Mouse (Mus musculus) limb, embryonic 15.5 days (tissue): Measurements from ENCODE around the gene Trappc13. TPM values are rescaled to one million over a fixed set of nuclear protein-coding genes. Genes with fewer than 3 reads are reported as not detected.
A peak's percentile ranks its signal among the peaks of the same experiment; 100 is the strongest.

Source experiments
- ATAC-seq: fragments of 200-750 bp; cut with Nextera tagmentation; 2 replicates; pipeline ENCODE4 v1.8.0; 2017; ENCODE audit warnings: low read depth, moderate TSS enrichment; ENCODE audit not compliant: insufficient number of reproducible peaks, low FRiP score, low TSS enrichment
- H3K27ac ChIP-seq: fragments of 300-500 bp; sonication (generic); 2 replicates; pipeline ENCODE4 v1.5.1; 2015; ENCODE audit warnings: moderate library complexity, mild to moderate bottlenecking, inconsistent platforms
- H3K27me3 ChIP-seq: fragments of 300-500 bp; sonication (generic); 2 replicates; pipeline ENCODE4 v1.6.1; 2015; ENCODE audit warnings: inconsistent platforms
- H3K36me3 ChIP-seq: fragments of 300-500 bp; sonication (generic); 2 replicates; pipeline ENCODE4 v1.6.1; 2015; ENCODE audit warnings: inconsistent platforms
- H3K4me1 ChIP-seq: fragments of 300-500 bp; sonication (generic); 2 replicates; pipeline ENCODE4 v1.6.1; 2015; ENCODE audit warnings: inconsistent platforms
- H3K4me2 ChIP-seq: fragments of 300-500 bp; sonication (generic); 2 replicates; pipeline ENCODE4 v1.6.1; 2015; ENCODE audit warnings: mild to moderate bottlenecking, inconsistent platforms
- H3K4me3 ChIP-seq: fragments of 300-500 bp; sonication (generic); 2 replicates; pipeline ENCODE4 v1.5.1; 2015; ENCODE audit warnings: mild to moderate bottlenecking, inconsistent platforms
- H3K9ac ChIP-seq: fragments of 300-500 bp; sonication (generic); 2 replicates; pipeline ENCODE4 v1.6.1; 2015; ENCODE audit warnings: inconsistent platforms
- H3K9me3 ChIP-seq: fragments of 300-500 bp; sonication (generic); 2 replicates; pipeline ENCODE4 v1.6.1; 2016; ENCODE audit warnings: inconsistent platforms
- WGBS: fragments of 180-500 bp; shearing (Covaris S2); methylation state at CpG from one replicate; pipeline ENCODE4 v1.1.7; 2015; 5-methylcytosine and 5-hydroxymethylcytosine counted together
- polyA plus RNA-seq: library from polyadenylated mRNA; unstranded; fragments of >200 nt; fragmentation: Nextera tagmentation; extraction: Ambion mirVana; gene quantifications from 2 replicates; pipeline ENCODE4 v1.2.1, GENCODE M21; 2015

Gene Trappc13
- polyA plus RNA-seq, 1 experiment from 2014 or later, result 54.2 TPM

DNA sequence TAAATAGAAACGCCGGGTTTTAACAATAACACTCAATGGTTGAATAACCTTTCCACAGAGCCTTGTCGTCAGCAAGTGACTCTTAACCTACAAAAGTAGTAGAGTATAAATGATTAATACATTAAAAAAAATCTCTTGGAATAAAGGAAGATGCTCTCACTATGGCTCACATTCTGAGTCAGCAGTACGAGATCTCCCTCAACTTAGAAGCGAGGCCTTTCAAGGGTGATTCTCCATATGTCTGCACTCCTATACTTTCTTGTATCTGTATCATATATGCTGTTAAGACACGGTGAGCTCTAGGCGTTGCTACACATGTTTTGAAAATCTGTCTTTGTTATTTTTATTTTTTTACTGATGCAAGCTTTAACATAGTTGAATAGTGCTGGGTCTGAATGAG is 67.7 kb downstream of the Trappc13 start:
- no peaks in the 10 kb centered on the region for H3K9me3 ChIP-seq
- H3K4me1 ChIP-seq, result peaks cover 15% of the 10 kb centered on the region
- H3K27me3 ChIP-seq, result no peaks in the 10 kb centered on the region
- H3K4me2 ChIP-seq, result peak overlapping the region; percentile 98
- peak overlapping the region; percentile 68 for H3K4me3 ChIP-seq
- no peak overlapping the region for H3K9ac ChIP-seq
- H3K36me3 ChIP-seq, result no peaks in the 10 kb centered on the region
- H3K27ac ChIP-seq, result no peak overlapping the region
- no peak for ATAC-seq
- 50% methylated on average over 7 of the region's 7 CpGs for WGBS

DNA sequence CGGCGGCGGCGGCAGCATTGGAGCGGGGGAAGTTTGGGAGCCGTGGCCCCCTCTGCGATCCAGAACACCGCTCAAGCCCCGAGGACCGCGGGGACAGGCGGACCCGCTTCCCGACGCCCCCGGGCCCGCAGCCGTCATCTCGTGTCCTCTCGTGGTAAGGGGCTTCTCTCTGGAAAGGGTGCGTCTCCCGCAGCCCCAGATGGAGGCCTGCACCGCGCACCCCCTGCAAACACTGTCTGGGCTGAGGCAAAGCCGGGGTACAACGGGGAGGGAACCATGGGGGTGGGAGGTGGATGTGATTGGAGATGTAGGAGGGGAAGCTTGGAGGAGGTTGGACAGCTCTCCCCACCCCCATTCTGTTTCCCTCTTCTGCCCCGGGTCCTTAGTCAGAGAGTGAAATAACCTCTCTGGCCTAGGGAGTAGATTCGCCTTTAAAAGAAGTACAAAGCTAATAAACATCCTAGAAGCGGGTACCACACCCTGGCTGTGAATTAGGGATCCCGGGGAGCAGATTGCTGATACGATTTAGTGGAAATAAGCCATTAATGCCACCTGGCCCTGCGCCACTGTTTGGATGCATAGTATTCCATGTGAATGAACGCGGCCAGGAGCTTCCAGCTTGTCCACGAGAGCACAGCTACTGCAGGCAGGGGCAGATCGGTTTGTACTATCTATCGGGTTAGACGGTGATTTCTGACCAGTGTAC is 68.3 kb downstream of the Trappc13 start:
- ATAC-seq, result peak; percentile 73
- Histone ChIP-seq H3K9me3 (no peaks in the 10 kb centered on the region), H3K9ac (peak overlapping the region; percentile 51), H3K36me3 (no peaks in the 10 kb centered on the region), H3K4me3 (peak overlapping the region; percentile 68), H3K4me1 (peaks cover 15% of the 10 kb centered on the region), H3K4me2 (peak overlapping the region; percentile 98), H3K27ac (peak overlapping the region; percentile 71; the same call in 1 of the 2 replicates), H3K27me3 (no peaks in the 10 kb centered on the region)
- WGBS, result under 1% methylated on average over 33 of the region's 38 CpGs

DNA sequence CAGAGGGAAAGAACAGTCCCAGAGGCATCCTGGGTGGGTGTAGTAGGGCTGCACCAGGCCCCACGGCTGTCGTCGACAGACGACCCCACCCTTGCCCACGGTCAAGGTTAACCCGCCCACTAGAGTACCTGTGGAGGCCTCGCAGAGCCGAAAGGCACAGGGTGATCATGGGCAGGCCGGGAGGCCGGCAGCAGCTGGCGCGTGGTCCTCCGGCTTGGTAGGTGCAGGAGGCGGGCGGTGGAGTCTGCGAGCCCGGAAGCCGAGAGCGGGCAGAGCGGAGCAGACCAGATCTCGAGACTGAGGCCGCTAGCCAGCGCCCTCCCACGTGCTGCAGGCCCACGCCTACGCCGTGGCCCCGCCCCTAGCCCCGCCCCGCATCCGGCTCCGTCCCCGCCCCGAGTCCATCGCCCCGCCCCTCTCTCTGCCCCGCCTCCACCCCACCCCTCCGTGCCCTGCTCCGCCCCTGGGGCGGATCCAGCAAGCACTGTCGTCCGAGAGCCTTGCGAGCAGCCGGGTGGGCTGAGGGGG is 68.9 kb downstream of the Trappc13 start, which contains the start of the genes Nln and Sgtb:
Gene Nln, minus strand, starts transcription at position 327 of the 528 bp plus-strand sequence.
Gene Sgtb, plus strand, starts transcription at position 454 of the 528 bp plus-strand sequence.
- H3K4me2 ChIP-seq, result peak within 1 kb of the TSS; percentile 98
- WGBS, result 0% methylated on average over 28 of the region's 44 CpGs
- no peaks in the 10 kb centered on the region for H3K27me3 ChIP-seq
- peak; percentile 94 for ATAC-seq
- H3K9me3 ChIP-seq, result no peaks in the 10 kb centered on the region
- peak within 1 kb of the TSS; percentile 71 for H3K27ac ChIP-seq
- H3K4me1 ChIP-seq, result peaks cover 15% of the 10 kb centered on the region
- H3K36me3 ChIP-seq, result no peaks in the 10 kb centered on the region
- H3K9ac ChIP-seq, result peak within 1 kb of the TSS; percentile 69
- peak within 1 kb of the TSS; percentile 68 for H3K4me3 ChIP-seq

DNA sequence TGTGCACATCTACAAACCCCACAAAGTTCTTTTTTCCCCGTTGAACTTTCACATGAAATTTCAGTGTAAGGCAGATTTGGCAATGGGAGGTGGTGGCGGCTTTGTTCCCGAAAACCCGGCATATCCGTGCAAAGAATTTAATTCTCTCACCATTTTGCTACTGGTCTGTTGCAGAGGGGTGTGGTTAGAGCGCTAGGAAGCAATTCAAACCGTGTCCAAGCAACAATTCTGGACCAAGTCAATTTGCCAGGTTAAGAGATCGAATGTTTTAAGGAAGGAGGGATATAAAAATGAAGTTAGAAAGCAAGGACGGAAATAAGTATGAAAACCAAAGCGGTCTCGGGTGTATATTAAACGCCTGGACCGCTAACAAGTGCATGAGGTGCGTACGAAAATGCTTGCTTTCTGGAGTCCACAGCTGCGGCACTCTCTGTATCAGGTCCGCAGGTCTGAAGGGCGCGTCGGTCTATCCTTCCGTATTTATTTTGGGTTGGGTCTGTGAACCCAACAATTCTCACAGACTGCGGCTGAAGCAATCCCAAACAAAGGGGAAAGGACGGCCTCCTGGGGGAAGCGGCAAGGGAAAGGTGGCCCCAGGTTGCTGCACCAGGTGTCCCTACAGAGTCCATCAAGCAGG is 69.5 kb downstream of the Trappc13 start:
- Histone ChIP-seq H3K36me3 (no peaks in the 10 kb centered on the region), H3K4me3 (peak overlapping the region; percentile 68), H3K27me3 (no peaks in the 10 kb centered on the region), H3K27ac (peak overlapping the region; percentile 63), H3K9me3 (no peaks in the 10 kb centered on the region), H3K4me2 (peak overlapping the region; percentile 98), H3K4me1 (peaks cover 15% of the 10 kb centered on the region), H3K9ac (peak overlapping the region; percentile 69)
- no peak for ATAC-seq
- WGBS, result under 1% methylated on average over 24 of the region's 24 CpGs

DNA sequence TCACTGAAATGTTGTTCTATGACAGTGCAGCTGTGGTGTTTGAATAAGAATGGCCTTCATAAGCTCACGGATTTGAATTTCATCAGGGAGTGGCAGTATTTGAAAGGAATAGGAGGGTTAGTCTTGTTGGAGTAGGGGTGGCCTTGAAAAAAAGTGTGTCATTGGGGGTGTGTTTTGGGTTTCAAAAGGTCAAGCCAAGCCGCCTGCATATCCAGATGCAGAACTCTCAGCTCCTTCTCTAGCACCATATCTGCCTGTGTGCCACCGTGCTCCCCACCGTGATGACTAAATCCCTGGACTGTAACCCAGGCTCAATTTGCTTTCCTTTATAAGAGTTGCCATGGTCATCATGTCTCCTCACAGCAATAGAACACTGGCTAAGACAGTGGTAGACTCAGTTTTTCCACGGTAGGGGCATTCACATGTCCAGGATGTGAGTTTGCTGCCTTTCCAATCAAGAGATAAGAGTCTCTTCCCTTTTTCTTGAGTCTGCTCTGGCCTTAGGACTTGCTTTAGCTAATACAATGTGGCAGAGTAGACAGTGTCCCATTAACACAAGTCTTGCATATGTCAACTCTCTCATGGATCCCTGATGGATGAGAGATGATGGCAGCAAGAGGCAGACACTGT is 76.5 kb downstream of the Trappc13 start:
- H3K9ac ChIP-seq, result no peak overlapping the region
- 88% methylated on average over 5 of the region's 5 CpGs for WGBS
- no peaks in the 10 kb centered on the region for H3K9me3 ChIP-seq
- H3K36me3 ChIP-seq, result no peaks in the 10 kb centered on the region
- no peak overlapping the region for H3K4me2 ChIP-seq
- ATAC-seq, result no peak
- no peaks in the 10 kb centered on the region for H3K27me3 ChIP-seq
- no peaks in the 10 kb centered on the region for H3K4me1 ChIP-seq
- no peak overlapping the region for H3K4me3 ChIP-seq
- H3K27ac ChIP-seq, result no peak overlapping the region

DNA sequence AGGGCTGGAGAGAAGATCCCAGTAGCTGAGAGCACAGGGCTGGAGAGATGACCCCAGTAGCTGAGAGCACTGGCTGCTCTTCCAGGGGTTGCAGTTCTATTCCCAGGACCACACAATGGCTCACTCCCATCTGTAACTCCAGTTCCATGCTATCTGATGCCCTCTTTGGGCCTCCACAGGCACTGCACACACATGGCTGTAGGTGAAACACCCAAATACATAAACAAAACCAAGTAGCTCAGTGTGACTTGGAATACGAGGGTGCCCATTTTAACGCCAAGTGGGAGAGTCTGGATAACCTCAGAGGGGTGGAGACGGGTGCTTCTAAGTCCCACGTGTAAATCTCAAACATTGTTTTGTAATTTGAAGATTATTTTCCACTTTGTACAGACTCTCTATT is 77.9 kb downstream of the Trappc13 start:
- Histone ChIP-seq H3K4me1 (no peaks in the 10 kb centered on the region), H3K9ac (no peak overlapping the region), H3K9me3 (no peaks in the 10 kb centered on the region), H3K27me3 (no peaks in the 10 kb centered on the region), H3K4me2 (no peak overlapping the region), H3K27ac (no peak overlapping the region), H3K4me3 (no peak overlapping the region), H3K36me3 (no peaks in the 10 kb centered on the region)
- 83% methylated on average over 4 of the region's 4 CpGs for WGBS
- no peak for ATAC-seq

DNA sequence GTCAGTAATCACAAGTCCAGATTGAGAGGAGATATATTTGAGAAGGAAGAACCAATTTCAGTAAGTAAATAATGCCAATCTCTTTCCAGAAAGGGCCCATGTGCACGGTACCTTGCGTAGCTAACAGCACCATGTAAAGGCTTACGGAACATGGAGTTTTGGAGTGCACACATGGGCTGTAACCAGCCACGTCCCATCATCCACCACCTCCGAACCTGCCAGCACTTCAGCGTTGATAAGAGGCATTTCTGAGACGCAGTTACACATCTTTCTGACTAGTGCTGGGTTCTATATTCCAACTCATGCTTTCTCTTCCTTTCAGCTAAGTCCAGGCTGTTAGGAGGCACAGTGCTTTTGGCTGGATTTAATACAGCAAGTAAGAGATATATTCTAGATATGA is 81.1 kb downstream of the Trappc13 start:
- Histone ChIP-seq H3K9ac (no peak overlapping the region), H3K4me1 (peaks cover 3% of the 10 kb centered on the region; the same call in 1 of the 2 replicates), H3K4me3 (no peak overlapping the region), H3K27ac (no peak overlapping the region), H3K4me2 (no peak overlapping the region), H3K27me3 (no peaks in the 10 kb centered on the region), H3K9me3 (no peaks in the 10 kb centered on the region), H3K36me3 (no peaks in the 10 kb centered on the region)
- 91% methylated on average over 7 of the region's 7 CpGs for WGBS
- no peak for ATAC-seq

DNA sequence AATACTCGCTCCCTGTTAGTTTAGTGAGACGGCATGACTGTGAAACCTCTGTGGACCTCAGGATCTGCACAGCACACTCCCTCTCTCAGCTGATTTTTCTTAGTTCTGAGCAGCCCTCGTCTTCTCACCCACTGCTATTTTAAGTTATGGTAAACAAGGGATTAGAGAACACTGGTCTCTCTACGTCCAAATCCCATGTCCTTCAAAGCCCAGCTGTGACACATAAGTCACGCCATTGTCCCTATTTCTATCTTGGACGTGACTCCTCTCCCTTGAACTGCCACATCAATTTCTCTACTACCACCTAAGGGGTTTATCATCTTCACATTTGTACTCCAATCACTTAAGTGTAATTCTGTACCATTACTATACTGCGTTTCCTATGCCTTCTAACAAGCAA is 82.3 kb downstream of the Trappc13 start:
- Histone ChIP-seq H3K4me3 (no peak overlapping the region), H3K27me3 (no peaks in the 10 kb centered on the region), H3K9ac (no peak overlapping the region), H3K4me2 (no peak overlapping the region), H3K4me1 (peaks cover 3% of the 10 kb centered on the region; the same call in 1 of the 2 replicates), H3K9me3 (no peaks in the 10 kb centered on the region), H3K36me3 (no peaks in the 10 kb centered on the region), H3K27ac (no peak overlapping the region)
- ATAC-seq, result no peak
- 71% methylated on average over 7 of the region's 7 CpGs for WGBS

- Histone ChIP-seq H3K4me3 (no peak overlapping the region), H3K4me1 (peaks cover 3% of the 10 kb centered on the region; the same call in 1 of the 2 replicates), H3K4me2 (no peak overlapping the region), H3K36me3 (no peaks in the 10 kb centered on the region), H3K27ac (no peak overlapping the region), H3K9me3 (no peaks in the 10 kb centered on the region), H3K27me3 (no peaks in the 10 kb centered on the region), H3K9ac (no peak overlapping the region)
- ATAC-seq, result no peak
- 74% methylated on average over 11 of the region's 11 CpGs for WGBS
These were observed 83.5 kb downstream of the Trappc13 start for GRCm38 (mm10) chr13:104094531-104095385.
